Mouse (Mus musculus) splenic B cell, adult 2 months (primary cell): ENCODE data around the gene Lhx6.

ENCODE experiments used
- DNase-seq: peaks from one replicate; pipeline ENCODE4 v3.0.0-alpha.2; 2011; ENCODE audit warnings: low read depth, low spot score
- H3K27me3 ChIP-seq: 2 replicates; pipeline ENCODE4 v1.6.1; 2012; ENCODE audit warnings: mild to moderate bottlenecking, low read length, moderate library complexity, mixed read lengths; ENCODE audit not compliant: control insufficient read depth, poor library complexity, insufficient read depth, severe bottlenecking
- H3K36me3 ChIP-seq: 2 replicates; pipeline ENCODE4 v1.6.1; 2012; ENCODE audit warnings: mild to moderate bottlenecking, low read length, moderate library complexity, mixed read lengths; ENCODE audit not compliant: control insufficient read depth, poor library complexity, insufficient read depth, severe bottlenecking

Lhx6 gene

DNA sequence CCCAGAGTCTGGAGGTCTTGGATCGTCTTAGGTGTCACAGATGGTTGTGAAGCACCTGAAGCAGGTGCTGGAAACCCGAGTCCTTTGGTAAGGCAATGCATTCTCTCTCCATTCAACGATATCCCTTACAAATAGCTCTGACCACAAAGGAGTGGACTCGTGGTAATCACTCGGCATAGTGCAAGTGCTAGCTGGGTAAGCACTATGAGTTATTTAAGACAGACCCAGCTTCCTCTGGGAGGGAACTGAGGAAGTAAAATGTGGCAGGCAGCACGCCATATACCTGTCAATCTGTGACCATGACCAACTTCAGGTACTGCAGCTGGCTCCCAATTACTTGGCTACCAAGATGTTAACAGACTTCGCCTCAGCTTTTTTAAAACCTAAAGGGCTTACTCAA, 70.3 kb downstream of the Lhx6 start:
- H3K27me3 ChIP-seq, result no peaks in the 10 kb centered on the region; the same call in 1 of the 2 replicates
- DNase-seq, result no peak
- peaks cover 7% of the 10 kb centered on the region for H3K36me3 ChIP-seq

DNA sequence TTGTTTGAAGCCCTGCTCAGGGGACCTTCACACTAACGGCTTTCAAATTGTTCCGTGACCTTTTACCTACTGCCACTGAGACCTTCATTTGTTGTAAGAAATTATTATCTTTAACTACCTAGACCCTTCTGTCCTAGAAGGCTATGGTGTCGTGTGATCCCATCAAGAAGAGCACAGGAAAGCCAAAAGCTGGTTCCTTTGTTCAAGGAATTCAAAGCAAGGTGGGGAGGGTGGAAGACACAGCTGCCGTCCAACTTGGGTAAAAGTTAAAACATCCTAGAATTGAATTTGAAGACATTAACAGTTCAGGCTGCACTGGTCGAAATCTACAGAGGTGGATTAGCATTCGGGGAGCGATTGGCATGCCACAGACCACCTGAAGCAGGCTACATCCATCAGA, 71.2 kb downstream of the Lhx6 start:
- Histone ChIP-seq H3K27me3 (no peaks in the 10 kb centered on the region; the same call in 1 of the 2 replicates), H3K36me3 (peaks cover 7% of the 10 kb centered on the region)
- no peak for DNase-seq

GRCm38 (mm10) chr2:36032884-36033283, 72.3 kb downstream of the Lhx6 start:
- no peaks in the 10 kb centered on the region; the same call in 1 of the 2 replicates for H3K27me3 ChIP-seq
- no peak for DNase-seq
- peaks cover 4% of the 10 kb centered on the region; the same call in 1 of the 2 replicates for H3K36me3 ChIP-seq
